Comparison of ENCODE assay signal across 8 mouse cellular contexts in genomic region chr3:116614295-116614892, GRCm38 (mm10). TPM values are rescaled to one million over a fixed set of nuclear protein-coding genes. Genes with fewer than 3 reads are reported as not detected.
DNase-seq lines count a peak whose midpoint lies in the region; ATAC-seq and TF ChIP-seq lines count a peak whose summit lies in the region.

Trmt13 (minus strand) TSS chr3:116614587.

- WGBS in kidney, adult 2 months = 76% methylated on average over 10 of the region's 10 CpGs
- 83% methylated on average over 10 of the region's 10 CpGs for WGBS in midbrain, embryonic 10.5 days

- no peaks in the 10 kb centered on the region for H3K36me3 ChIP-seq in kidney, adult 2 months (ENCODE audit: control insufficient read depth, insufficient read depth, low read length)
- peaks cover 77% of the 10 kb centered on the region for H3K36me3 ChIP-seq in midbrain, embryonic 10.5 days

- no peak within 1 kb of the TSS for H3K4me3 ChIP-seq in kidney, adult 2 months (ENCODE audit: insufficient read depth, low read depth, low read length)
- no peak within 1 kb of the TSS for H3K4me3 ChIP-seq in midbrain, embryonic 10.5 days

- DNase-seq in kidney, adult 2 months = peak; percentile 8
- DNase-seq in kidney, postnatal 4 days = no peak
- no peak for DNase-seq in adrenal gland, postnatal 36 days
- DNase-seq in left cerebral cortex, postnatal 25 days (ENCODE audit: low spot score in 2 of 2) = peak in 1 of 2 experiments; percentile 33
- no peak for DNase-seq in midbrain, embryonic 10.5 days (ENCODE audit: low spot score)
- no peak for DNase-seq in cerebellum, adult 9-11 months
- DNase-seq in MN1 (ENCODE audit: low spot score) = no peak

- H3K9me3 ChIP-seq in midbrain, embryonic 10.5 days (replicated peaks) = no peaks in the 10 kb centered on the region

- TF ChIP-seq POLR2A in kidney, adult 2 months (IDR thresholded peaks at IDR 0.05; ENCODE audit: low read depth, low read length) = no peak

- no peak for TF ChIP-seq CTCF in kidney, adult 2 months (conservative IDR thresholded peaks at IDR 0.05; ENCODE audit: insufficient read depth, insufficient read length, low read depth, low read length)

- H3K27me3 ChIP-seq in kidney, adult 2 months (replicated peaks; ENCODE audit: control insufficient read depth, insufficient read depth, low read length) = no peaks in the 10 kb centered on the region
- no peaks in the 10 kb centered on the region for H3K27me3 ChIP-seq in midbrain, embryonic 10.5 days (ENCODE audit: low read depth, poor library complexity, severe bottlenecking)

- intact Hi-C loops in left cerebral cortex, postnatal 25 days (cut with DNase I) = no loop called here

- no peaks in the 10 kb centered on the region for H3K4me1 ChIP-seq in kidney, adult 2 months (ENCODE audit: control insufficient read depth, insufficient read depth, low read length)
- no peaks in the 10 kb centered on the region for H3K4me1 ChIP-seq in midbrain, embryonic 10.5 days

- ATAC-seq in hematopoietic stem cell, adult 5-6 weeks (replicated peaks in 1 of 2; ENCODE audit: insufficient read depth in 1 of 2, low FRiP score in 2 of 2, low TSS enrichment in 1 of 2, low read depth in 1 of 2, poor library complexity in 2 of 2, severe bottlenecking in 2 of 2) = no peak

- H3K27ac ChIP-seq in kidney, adult 2 months (ENCODE audit: insufficient read depth, low read depth, low read length) = no peak within 1 kb of the TSS
- H3K27ac ChIP-seq in midbrain, embryonic 10.5 days (replicated peaks) = no peak within 1 kb of the TSS

RNA-seq across cellular contexts. Expression of gene Trmt13, which starts in this region (rescaled TPM):
- polyA plus RNA-seq in kidney, adult 2 months (2012; rRNA removed) = 2.8 TPM in 2 replicates
- total RNA-seq in adrenal gland, postnatal 36 days (2021) = 10 to 100 TPM; 11.3 to 14.7 TPM
- total RNA-seq in hematopoietic stem cell, adult 5-6 weeks (2017) = 53.8 and 54.4 TPM in 2 replicates
- total RNA-seq in left cerebral cortex, postnatal 25 days (2021) = 10 to 100 TPM; 13.5 to 16.4 TPM
- 25.0 and 26.9 TPM in 2 replicates for polyA plus RNA-seq in midbrain, embryonic 10.5 days (2016; fragmentation: Nextera tagmentation; extraction: Ambion mirVana)
